Mouse (Mus musculus) E14TG2a.4 (cell line): Measurements from ENCODE around the gene Abca14.

Source experiments
- H3K27me3 ChIP-seq: 2 replicates; pipeline ENCODE4 v1.6.1; 2014; ENCODE audit warnings: low read length, control low read depth; ENCODE audit not compliant: insufficient read depth
- H3K36me3 ChIP-seq: 2 replicates; pipeline ENCODE4 v1.6.1; 2014; ENCODE audit warnings: low read length, control low read depth; ENCODE audit not compliant: insufficient read depth
- H3K4me1 ChIP-seq: replicated peaks from 2 replicates; pipeline ENCODE4 v1.6.1; 2014; ENCODE audit warnings: low read depth, low read length, control low read depth
- H3K4me3 ChIP-seq: replicated peaks from 2 replicates; pipeline ENCODE4 v1.5.1; 2014; ENCODE audit warnings: mild to moderate bottlenecking, low read length
- H3K9me3 ChIP-seq: 2 replicates; pipeline ENCODE4 v1.6.1; 2014; ENCODE audit warnings: low read length, control low read depth
- CTCF ChIP-seq: conservative IDR thresholded peaks from 2 replicates; pipeline ENCODE4 v1.5.1; 2014; ENCODE audit warnings: low read length
- NANOG ChIP-seq: IDR thresholded peaks from 2 replicates; pipeline ENCODE4 v1.6.1; 2014; ENCODE audit warnings: borderline replicate concordance, low read length, mixed read lengths
- POU5F1 ChIP-seq: IDR thresholded peaks from 2 replicates; pipeline ENCODE4 v1.6.1; 2014; ENCODE audit warnings: low read length, borderline replicate concordance

The Abca14 gene

DNA sequence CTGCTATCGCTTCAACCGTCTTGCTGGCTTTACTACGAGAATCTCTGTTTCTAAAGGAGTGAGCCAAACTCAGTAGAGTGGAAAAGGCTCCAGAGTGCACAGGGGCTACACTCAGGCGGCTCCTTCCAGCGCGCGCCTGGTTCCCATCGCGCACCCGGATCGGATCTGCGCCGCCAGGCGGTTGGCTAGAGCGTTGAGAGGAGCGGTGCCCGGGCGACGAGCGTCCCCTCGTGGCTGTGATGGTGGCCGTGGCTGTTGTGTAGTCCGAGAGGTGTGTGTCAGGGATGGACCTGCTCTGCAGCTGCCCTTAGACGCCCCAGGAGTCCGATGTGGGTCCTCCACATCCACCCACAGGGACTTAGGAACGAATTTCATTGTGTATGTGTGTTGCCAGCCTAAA lies at the start of gene Abca14:
TSS of gene Abca14 (plus strand) at position 173 of the 400 bp plus-strand sequence.
- Histone ChIP-seq H3K4me3 (no peak within 1 kb of the TSS), H3K9me3 (no peaks in the 10 kb centered on the region), H3K27me3 (peaks cover 43% of the 10 kb centered on the region), H3K4me1 (peaks cover 11% of the 10 kb centered on the region), H3K36me3 (no peaks in the 10 kb centered on the region)
- TF ChIP-seq CTCF, result peak; percentile 65
- no peak for TF ChIP-seq POU5F1
- no peak for TF ChIP-seq NANOG

- Histone ChIP-seq H3K9me3 (peaks cover 45% of the 10 kb centered on the region), H3K36me3 (no peaks in the 10 kb centered on the region), H3K4me1 (peaks cover 24% of the 10 kb centered on the region), H3K27me3 (no peaks in the 10 kb centered on the region), H3K4me3 (no peak overlapping the region)
- TF ChIP-seq CTCF (no peak), POU5F1 (no peak), NANOG (no peak)
Measured at GRCm38 (mm10) chr7:120156841-120157409, 46.8 kb upstream of the Abca14 start.

GRCm38 (mm10) chr7:120157575-120158061 lies 46.1 kb upstream of the Abca14 start:
- H3K4me1 ChIP-seq, result peaks cover 24% of the 10 kb centered on the region

GRCm38 (mm10) chr7:120158121-120158613 lies 45.6 kb upstream of the Abca14 start:
- H3K27me3 ChIP-seq, result no peaks in the 10 kb centered on the region
- peaks cover 45% of the 10 kb centered on the region for H3K9me3 ChIP-seq
- no peak for TF ChIP-seq POU5F1
- TF ChIP-seq NANOG, result peak; percentile 15; the same call in 1 of the 2 replicates
- H3K36me3 ChIP-seq, result no peaks in the 10 kb centered on the region
- H3K4me3 ChIP-seq, result no peak overlapping the region
- H3K4me1 ChIP-seq, result peaks cover 24% of the 10 kb centered on the region

More at GRCm38 (mm10) chr7:120157575-120158061, 46.1 kb upstream of the Abca14 start:
- TF ChIP-seq CTCF (no peak), POU5F1 (no peak), NANOG (no peak)
- Histone ChIP-seq H3K36me3 (no peaks in the 10 kb centered on the region), H3K4me3 (no peak overlapping the region), H3K27me3 (no peaks in the 10 kb centered on the region), H3K9me3 (peaks cover 45% of the 10 kb centered on the region)

DNA sequence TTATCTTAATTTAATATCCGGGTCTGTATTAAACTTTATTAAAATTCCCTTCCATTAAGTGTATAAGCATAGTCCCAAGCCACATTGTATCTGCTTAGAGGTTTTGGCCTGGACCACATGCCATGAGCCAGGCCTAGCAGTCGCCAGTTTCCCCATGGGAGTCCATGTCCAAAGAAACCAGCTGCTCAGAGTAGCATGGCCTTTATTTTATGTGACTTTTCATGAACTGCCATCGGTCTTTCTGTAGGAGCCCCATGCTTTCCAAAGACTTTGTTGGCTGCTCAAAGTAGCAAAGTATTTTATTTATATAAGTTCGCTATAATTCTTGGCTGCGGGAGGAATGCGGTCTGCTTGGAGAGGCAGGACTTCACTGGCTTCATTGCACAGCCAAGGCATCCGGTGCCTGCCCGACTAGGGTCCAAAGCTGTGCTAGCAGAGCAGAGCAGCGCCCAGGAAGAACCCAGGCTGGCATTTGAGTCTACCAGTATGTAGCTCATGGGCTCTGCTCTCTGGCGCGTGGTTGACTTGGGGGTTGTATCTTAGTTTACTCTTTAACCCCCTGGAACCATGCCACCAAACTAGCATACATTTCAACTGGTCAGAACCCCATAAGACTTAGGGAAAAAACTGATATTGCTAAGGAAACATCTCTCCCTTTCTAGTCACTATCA lies 40.0 kb upstream of the Abca14 start:
- no peak overlapping the region for H3K4me3 ChIP-seq
- H3K4me1 ChIP-seq, result peaks cover 7% of the 10 kb centered on the region
- peaks cover 11% of the 10 kb centered on the region for H3K9me3 ChIP-seq
- TF ChIP-seq POU5F1 (no peak), CTCF (no peak), NANOG (no peak)
- H3K36me3 ChIP-seq, result no peaks in the 10 kb centered on the region
- no peaks in the 10 kb centered on the region for H3K27me3 ChIP-seq

DNA sequence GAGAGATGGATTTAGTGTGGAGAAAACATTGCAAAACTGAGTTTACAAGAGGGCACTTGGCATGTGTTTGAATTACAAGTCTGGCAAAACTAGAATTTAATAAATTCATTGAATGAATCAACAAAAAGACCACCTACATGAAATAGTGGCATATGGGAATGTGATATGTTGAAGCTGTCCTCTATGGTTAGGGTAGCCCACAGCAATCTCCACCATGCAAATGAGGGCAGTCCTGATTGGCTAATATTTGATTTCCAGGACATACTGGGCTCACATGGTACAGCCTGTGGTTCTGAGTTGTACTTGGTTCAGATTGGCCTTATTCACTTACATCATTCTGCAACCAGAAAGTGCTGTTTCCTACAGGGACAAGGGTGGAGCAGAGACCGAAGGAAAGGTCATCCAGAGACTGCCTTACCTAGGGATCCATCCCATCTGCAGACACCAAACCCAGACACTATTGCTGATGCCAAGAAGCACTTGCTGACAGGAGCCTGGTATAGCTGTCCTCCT lies 31.5 kb upstream of the Abca14 start:
- Histone ChIP-seq H3K36me3 (no peaks in the 10 kb centered on the region), H3K4me3 (no peak overlapping the region), H3K27me3 (no peaks in the 10 kb centered on the region), H3K9me3 (no peaks in the 10 kb centered on the region), H3K4me1 (no peaks in the 10 kb centered on the region)
- no peak for TF ChIP-seq NANOG
- no peak for TF ChIP-seq CTCF
- TF ChIP-seq POU5F1, result no peak

DNA sequence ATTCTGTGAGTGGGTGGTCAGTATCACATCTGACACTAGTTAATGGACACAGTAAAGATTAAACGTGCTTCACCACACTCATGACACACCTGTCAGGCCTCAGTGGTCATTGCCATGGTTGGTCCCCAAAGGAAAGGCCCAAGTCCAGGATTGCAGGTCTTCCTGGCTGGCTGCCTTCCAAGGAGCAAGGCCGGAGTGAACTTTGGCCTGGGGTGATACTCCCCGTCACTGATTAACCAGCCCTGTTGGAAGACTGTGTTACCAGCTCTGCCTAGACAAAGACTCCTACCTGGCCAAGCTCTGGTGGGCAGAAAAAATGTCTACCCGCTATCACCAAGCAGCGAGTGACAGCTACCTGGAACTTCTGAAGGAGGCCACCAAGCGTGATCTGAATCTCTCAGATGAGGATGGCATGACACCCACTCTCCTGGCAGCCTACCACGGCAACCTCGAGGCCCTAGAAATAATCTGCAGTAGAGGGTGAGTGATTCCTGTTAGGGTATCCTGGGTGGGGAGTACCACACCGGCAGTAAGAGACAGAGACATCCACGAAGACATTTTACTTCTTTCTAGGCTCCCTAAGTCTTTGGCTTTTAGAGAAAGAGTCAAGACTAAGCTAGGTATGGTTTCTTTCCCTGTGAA lies 30.0 kb upstream of the Abca14 start, which contains the start of gene Anks4b:
TSS of gene Anks4b (plus strand) at position 256 of the 642 bp plus-strand sequence.
- Histone ChIP-seq H3K36me3 (no peaks in the 10 kb centered on the region), H3K9me3 (no peaks in the 10 kb centered on the region), H3K27me3 (no peaks in the 10 kb centered on the region), H3K4me1 (no peaks in the 10 kb centered on the region), H3K4me3 (no peak within 1 kb of the TSS)
- TF ChIP-seq NANOG (no peak), POU5F1 (no peak), CTCF (no peak)

DNA sequence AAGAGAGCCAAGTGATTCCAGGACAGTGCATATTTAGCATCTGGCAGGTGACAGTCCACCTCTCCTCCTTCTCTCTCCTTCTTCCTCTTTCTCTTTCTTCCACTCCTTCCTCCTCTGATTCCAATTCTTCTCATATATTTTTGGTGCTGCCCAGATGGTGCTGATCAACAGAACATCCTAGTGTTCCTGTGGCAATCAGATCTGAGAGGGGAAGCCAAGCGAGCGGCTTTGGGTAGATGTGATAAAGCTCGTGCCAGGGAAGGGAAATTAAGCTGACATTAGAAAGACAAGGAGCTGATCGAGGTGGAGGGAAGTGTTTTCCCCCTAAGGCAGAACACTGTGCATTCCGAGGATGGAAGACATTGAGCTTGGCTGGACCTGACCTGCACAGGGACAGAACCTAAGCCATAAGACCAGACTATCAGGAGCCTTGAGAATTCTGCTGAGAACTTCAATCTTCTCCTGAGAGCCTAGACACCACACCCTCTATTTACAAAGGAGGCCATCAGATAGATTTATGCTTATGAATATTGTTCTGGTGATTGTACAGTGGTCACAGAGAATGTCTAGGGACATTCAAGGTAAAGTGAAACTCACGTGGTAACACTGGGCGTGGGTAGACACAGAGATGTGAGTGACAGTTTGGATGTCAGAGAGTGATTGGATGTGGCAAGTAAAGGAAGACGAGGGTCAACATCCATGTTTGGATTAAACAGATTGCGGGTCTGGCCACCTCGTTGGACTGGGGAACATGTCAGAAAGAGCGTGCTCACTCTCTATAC lies 28.8 kb upstream of the Abca14 start:
- Histone ChIP-seq H3K4me3 (no peak overlapping the region), H3K36me3 (no peaks in the 10 kb centered on the region), H3K27me3 (no peaks in the 10 kb centered on the region), H3K4me1 (no peaks in the 10 kb centered on the region), H3K9me3 (no peaks in the 10 kb centered on the region)
- TF ChIP-seq POU5F1, result no peak
- no peak for TF ChIP-seq NANOG
- no peak for TF ChIP-seq CTCF
